Mouse (Mus musculus) limb, embryonic 15.5 days (tissue): ENCODE measurements around the gene Stra8. TPM values are rescaled to one million over a fixed set of nuclear protein-coding genes. Genes with fewer than 3 reads are reported as not detected.

Experiments
- ATAC-seq: fragments of 200-750 bp; cut with Nextera tagmentation; 2 replicates; pipeline ENCODE4 v1.8.0; 2017; ENCODE audit warnings: low read depth, moderate TSS enrichment; ENCODE audit not compliant: insufficient number of reproducible peaks, low FRiP score, low TSS enrichment
- H3K27ac ChIP-seq: fragments of 300-500 bp; sonication (generic); 2 replicates; pipeline ENCODE4 v1.5.1; 2015; ENCODE audit warnings: moderate library complexity, mild to moderate bottlenecking, inconsistent platforms
- H3K27me3 ChIP-seq: fragments of 300-500 bp; sonication (generic); 2 replicates; pipeline ENCODE4 v1.6.1; 2015; ENCODE audit warnings: inconsistent platforms
- H3K36me3 ChIP-seq: fragments of 300-500 bp; sonication (generic); 2 replicates; pipeline ENCODE4 v1.6.1; 2015; ENCODE audit warnings: inconsistent platforms
- H3K4me1 ChIP-seq: fragments of 300-500 bp; sonication (generic); 2 replicates; pipeline ENCODE4 v1.6.1; 2015; ENCODE audit warnings: inconsistent platforms
- H3K4me2 ChIP-seq: fragments of 300-500 bp; sonication (generic); 2 replicates; pipeline ENCODE4 v1.6.1; 2015; ENCODE audit warnings: mild to moderate bottlenecking, inconsistent platforms
- H3K4me3 ChIP-seq: fragments of 300-500 bp; sonication (generic); 2 replicates; pipeline ENCODE4 v1.5.1; 2015; ENCODE audit warnings: mild to moderate bottlenecking, inconsistent platforms
- H3K9ac ChIP-seq: fragments of 300-500 bp; sonication (generic); 2 replicates; pipeline ENCODE4 v1.6.1; 2015; ENCODE audit warnings: inconsistent platforms
- H3K9me3 ChIP-seq: fragments of 300-500 bp; sonication (generic); 2 replicates; pipeline ENCODE4 v1.6.1; 2016; ENCODE audit warnings: inconsistent platforms
- WGBS: fragments of 180-500 bp; shearing (Covaris S2); methylation state at CpG from one replicate; pipeline ENCODE4 v1.1.7; 2015; 5-methylcytosine and 5-hydroxymethylcytosine counted together
- polyA plus RNA-seq: library from polyadenylated mRNA; unstranded; fragments of >200 nt; fragmentation: Nextera tagmentation; extraction: Ambion mirVana; gene quantifications from 2 replicates; pipeline ENCODE4 v1.2.1, GENCODE M21; 2015

Stra8 gene
- not detected in 2 replicates for polyA plus RNA-seq

DNA sequence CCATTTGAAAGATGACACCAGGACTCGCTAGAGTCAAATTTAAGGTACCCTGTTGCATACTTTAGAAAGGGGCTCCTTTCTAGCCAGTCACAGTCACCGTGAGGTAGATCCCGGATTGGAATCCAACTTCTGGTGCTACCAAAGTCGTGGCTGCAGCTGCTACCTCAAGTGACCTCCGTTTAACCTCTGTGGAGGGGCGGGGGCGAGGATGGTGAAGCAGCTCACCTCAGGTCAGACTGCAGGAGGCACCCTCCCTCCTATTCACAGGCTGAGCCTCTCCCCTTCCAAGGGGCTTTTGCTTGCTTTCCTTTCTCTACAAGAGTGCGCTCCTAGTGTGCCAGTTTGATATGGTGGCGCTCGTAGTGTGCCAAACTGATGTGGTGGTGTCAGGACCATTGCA is at the start of gene Stra8:
TSS of gene Stra8 (plus strand) at position 208 of the 400 bp plus-strand sequence.
- no peak for ATAC-seq

GRCm38 (mm10) chr6:34870724-34871123 is 49.2 kb upstream of the Stra8 start:
- WGBS = 37% methylated on average over 5 of the region's 5 CpGs
- Histone ChIP-seq H3K36me3 (peaks cover 8% of the 10 kb centered on the region; the same call in 1 of the 2 replicates), H3K9ac (no peak overlapping the region), H3K27me3 (no peaks in the 10 kb centered on the region), H3K4me2 (no peak overlapping the region), H3K4me3 (no peak overlapping the region), H3K4me1 (peaks cover 33% of the 10 kb centered on the region), H3K9me3 (no peaks in the 10 kb centered on the region), H3K27ac (peak overlapping the region; percentile 71)
- no peak for ATAC-seq

More for the DNA sequence above, at the start of gene Stra8:
- Histone ChIP-seq H3K27ac (no peak within 1 kb of the TSS), H3K9me3 (no peaks in the 10 kb centered on the region), H3K27me3 (no peaks in the 10 kb centered on the region), H3K9ac (no peak within 1 kb of the TSS), H3K36me3 (no peaks in the 10 kb centered on the region), H3K4me2 (no peak within 1 kb of the TSS), H3K4me3 (no peak within 1 kb of the TSS), H3K4me1 (no peaks in the 10 kb centered on the region)
- WGBS = 40% methylated on average over 10 of the region's 10 CpGs

GRCm38 (mm10) chr6:34871929-34872328 is 48.0 kb upstream of the Stra8 start:
- ATAC-seq = no peak
- peaks cover 33% of the 10 kb centered on the region for H3K4me1 ChIP-seq
- whole genome bisulfite sequencing = 81% methylated on average over 7 of the region's 7 CpGs

DNA sequence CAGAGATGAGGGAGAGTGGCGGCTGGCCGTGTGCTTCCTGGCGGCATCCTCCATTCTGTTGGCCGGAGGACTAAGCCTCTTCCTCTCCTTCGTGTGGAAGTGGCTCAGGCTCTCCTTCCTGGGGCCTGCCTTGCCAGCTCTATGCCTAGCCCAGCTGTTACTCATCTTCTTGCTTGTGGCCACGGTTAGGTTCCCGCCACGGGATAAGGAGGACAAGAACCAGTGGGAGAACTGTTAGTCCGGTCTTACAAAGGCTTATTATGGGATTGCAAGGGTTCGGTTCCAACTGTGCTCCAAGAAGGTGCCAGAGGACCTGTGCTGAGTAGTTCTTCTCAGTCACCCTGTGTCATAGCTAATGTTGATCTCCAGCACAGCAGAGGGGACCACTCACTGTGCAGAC is 47.1 kb upstream of the Stra8 start:
- 82% methylated on average over 10 of the region's 10 CpGs for WGBS
- H3K4me3 ChIP-seq = no peak overlapping the region
- H3K27me3 ChIP-seq = no peaks in the 10 kb centered on the region
- H3K4me2 ChIP-seq = no peak overlapping the region
- peaks cover 8% of the 10 kb centered on the region; the same call in 1 of the 2 replicates for H3K36me3 ChIP-seq
- H3K4me1 ChIP-seq = peaks cover 33% of the 10 kb centered on the region
- no peak for ATAC-seq
- no peak overlapping the region for H3K9ac ChIP-seq
- no peaks in the 10 kb centered on the region for H3K9me3 ChIP-seq
- H3K27ac ChIP-seq = no peak overlapping the region

More at GRCm38 (mm10) chr6:34871929-34872328, 48.0 kb upstream of the Stra8 start:
- Histone ChIP-seq H3K9ac (no peak overlapping the region), H3K27me3 (no peaks in the 10 kb centered on the region), H3K4me2 (no peak overlapping the region), H3K9me3 (no peaks in the 10 kb centered on the region), H3K36me3 (peaks cover 8% of the 10 kb centered on the region; the same call in 1 of the 2 replicates), H3K27ac (no peak overlapping the region), H3K4me3 (no peak overlapping the region)

DNA sequence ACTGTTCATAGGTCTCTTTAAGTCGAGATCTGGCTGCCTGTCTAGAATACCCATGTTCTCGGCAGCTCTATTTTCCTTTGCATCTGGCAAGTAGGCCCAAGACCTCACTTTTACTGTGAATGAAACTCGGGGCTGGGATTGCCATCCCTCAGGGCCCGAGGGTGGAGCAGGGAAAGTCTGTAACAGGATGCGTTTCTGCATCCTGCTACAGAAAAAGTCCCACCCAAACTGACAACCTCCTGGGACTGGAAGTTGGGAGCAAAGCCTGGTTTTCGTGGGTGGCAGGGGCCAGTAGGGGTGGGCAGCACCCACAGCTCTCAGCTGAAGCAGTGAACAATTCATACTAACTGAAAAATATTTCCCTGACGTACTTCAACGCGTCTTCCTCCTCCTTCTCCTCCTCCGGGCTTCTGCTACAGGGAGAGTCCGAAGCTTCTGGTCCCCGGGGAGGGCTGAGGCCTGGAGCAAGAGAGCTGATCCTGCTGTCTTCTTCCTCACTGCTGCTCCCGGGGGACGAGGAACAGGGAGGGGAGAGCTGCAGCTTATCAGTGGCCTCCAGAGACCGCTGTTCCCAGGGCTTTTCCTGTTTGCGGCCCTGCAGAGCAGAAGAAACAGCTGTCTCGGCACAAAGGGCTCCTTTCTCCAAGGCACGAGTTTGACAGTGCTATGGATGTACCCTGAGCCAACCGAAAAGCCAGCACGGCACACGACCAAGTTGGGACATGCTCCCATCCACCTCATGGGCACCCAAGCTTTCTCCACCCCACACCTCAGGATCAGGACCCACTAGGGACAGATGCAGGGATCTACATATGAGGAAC is 45.7 kb upstream of the Stra8 start:
- WGBS = 70% methylated on average over 21 of the region's 21 CpGs
- peaks cover 43% of the 10 kb centered on the region for H3K4me1 ChIP-seq

DNA sequence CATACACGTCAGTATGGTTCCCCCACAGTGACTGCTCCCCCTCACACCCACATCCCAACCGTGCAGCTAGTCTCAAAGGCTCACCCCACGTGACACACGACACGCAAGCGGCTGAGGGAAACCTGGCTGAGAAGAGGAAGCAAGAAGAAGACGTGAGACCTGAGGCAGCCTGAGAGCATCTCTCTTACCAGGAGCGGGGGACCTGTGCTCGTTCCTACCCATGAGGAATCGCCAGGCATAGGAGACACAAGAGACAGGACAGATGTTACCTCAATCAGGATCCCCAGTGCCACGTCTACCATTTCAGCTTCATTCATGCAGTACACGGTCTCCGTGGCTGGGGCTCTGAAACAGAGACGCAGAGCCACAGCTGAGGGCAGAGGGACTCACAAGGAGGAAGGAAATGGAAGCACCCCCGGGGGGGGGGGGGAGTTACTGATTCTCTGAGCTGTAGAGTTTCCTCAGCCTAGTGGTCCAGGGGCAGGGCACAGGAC is 44.6 kb upstream of the Stra8 start:
- Histone ChIP-seq H3K36me3 (peaks cover 12% of the 10 kb centered on the region), H3K4me2 (no peak overlapping the region), H3K27ac (no peak overlapping the region), H3K9ac (no peak overlapping the region), H3K9me3 (no peaks in the 10 kb centered on the region), H3K4me3 (no peak overlapping the region), H3K27me3 (no peaks in the 10 kb centered on the region), H3K4me1 (peaks cover 36% of the 10 kb centered on the region)
- ATAC-seq = no peak
- 86% methylated on average over 15 of the region's 15 CpGs for WGBS

More for the DNA sequence above, 45.7 kb upstream of the Stra8 start:
- H3K4me2 ChIP-seq = no peak overlapping the region
- no peak for ATAC-seq
- H3K9ac ChIP-seq = no peak overlapping the region
- H3K4me3 ChIP-seq = no peak overlapping the region
- H3K27ac ChIP-seq = no peak overlapping the region; the same call in none of the 2 replicates
- no peaks in the 10 kb centered on the region for H3K27me3 ChIP-seq
- peaks cover 8% of the 10 kb centered on the region; the same call in 1 of the 2 replicates for H3K36me3 ChIP-seq
- H3K9me3 ChIP-seq = no peaks in the 10 kb centered on the region

DNA sequence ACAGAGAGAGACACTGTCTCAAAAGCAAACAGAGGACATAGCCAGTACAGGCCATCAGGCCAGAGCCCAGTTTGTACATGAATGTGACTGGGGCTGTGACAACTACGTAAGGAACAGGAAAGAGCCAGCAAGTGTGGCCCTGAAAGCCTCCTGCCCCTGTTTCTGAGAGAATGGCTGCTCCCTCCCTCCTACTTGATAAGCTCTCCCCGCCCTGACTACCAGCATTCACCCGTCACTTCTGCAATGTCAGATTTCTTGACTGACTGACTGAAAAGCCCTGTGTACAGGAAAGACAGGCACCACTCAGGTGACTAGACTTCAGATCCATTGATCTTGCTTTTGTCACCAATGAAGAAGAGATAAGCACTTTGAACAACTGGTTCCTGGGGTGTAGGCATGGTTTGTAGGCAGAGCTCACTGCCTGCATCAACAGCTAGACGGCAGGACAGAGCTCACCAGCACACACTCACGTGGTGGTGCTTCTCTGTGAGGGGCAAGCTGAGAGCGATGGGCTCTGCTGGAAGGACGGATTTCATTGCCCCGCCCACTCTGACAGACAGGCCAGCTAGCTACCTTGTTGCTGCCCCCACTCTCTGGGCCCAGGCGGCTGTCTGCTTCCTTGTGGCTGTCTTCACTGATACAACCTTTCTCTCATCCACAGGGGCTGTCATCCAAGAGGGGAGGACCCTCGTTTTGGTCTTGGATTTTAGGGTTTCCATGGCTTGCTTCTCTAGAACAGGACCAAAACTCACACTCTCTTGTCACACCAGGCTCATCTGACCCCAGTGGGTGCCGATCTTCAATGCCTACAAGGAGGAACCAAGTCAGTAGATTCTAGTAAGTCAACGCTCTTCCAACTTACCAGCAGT is 43.8 kb upstream of the Stra8 start:
- peak overlapping the region; percentile 56; the same call in 1 of the 2 replicates for H3K4me2 ChIP-seq
- peaks cover 21% of the 10 kb centered on the region for H3K36me3 ChIP-seq
- no peaks in the 10 kb centered on the region for H3K9me3 ChIP-seq
- H3K27me3 ChIP-seq = no peaks in the 10 kb centered on the region
- 0 out of 2 replicates have a peak overlapping the region, but pooled peaks have one; percentile 64 for H3K4me3 ChIP-seq
- H3K9ac ChIP-seq = 0 out of 2 replicates have a peak overlapping the region, but pooled peaks have one; percentile 74
- H3K4me1 ChIP-seq = peaks cover 28% of the 10 kb centered on the region
- ATAC-seq = no peak
- no peak overlapping the region for H3K27ac ChIP-seq
- 59% methylated on average over 12 of the region's 12 CpGs for WGBS

DNA sequence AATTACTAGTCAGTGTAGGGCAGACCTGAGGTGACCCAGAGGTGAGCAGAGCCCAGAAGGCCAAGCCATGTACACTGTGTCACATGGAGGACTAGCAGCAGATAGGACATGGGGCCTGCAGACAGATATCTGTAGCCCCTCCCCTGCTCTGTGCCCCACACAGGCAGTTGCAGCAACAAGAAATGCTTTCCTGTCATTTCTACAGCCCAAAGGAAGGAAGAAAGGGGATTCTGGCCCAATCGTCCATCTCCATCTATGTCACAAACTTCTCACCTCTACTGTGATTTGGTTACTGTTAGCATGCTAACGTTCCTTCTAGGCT is 43.2 kb upstream of the Stra8 start:
- no peak overlapping the region for H3K27ac ChIP-seq
- peak overlapping the region; percentile 56 for H3K4me2 ChIP-seq
- no peak for ATAC-seq
- H3K9me3 ChIP-seq = no peaks in the 10 kb centered on the region
- H3K4me1 ChIP-seq = peaks cover 27% of the 10 kb centered on the region
- peaks cover 21% of the 10 kb centered on the region for H3K36me3 ChIP-seq
- WGBS = 34% methylated on average over 2 of the region's 2 CpGs
- H3K27me3 ChIP-seq = no peaks in the 10 kb centered on the region
- H3K4me3 ChIP-seq = peak overlapping the region; percentile 64
- peak overlapping the region; percentile 74; the same call in 1 of the 2 replicates for H3K9ac ChIP-seq

- H3K4me3 ChIP-seq = peak within 1 kb of the TSS; percentile 64
- under 1% methylated on average over 56 of the region's 56 CpGs for WGBS
- no peaks in the 10 kb centered on the region for H3K9me3 ChIP-seq
- peaks cover 28% of the 10 kb centered on the region for H3K36me3 ChIP-seq
- peak; percentile 87 for ATAC-seq
- H3K27ac ChIP-seq = peak within 1 kb of the TSS; percentile 94
- H3K4me2 ChIP-seq = peak within 1 kb of the TSS; percentile 56
- H3K27me3 ChIP-seq = no peaks in the 10 kb centered on the region
- H3K4me1 ChIP-seq = peaks cover 27% of the 10 kb centered on the region
- peak within 1 kb of the TSS; percentile 74 for H3K9ac ChIP-seq
These were observed 42.2 kb upstream of the Stra8 start, which contains the start of gene Cyren for GRCm38 (mm10) chr6:34877509-34878321. TSS of gene Cyren (minus strand) at chr6:34878060.

GRCm38 (mm10) chr6:34879101-34879740 is 40.7 kb upstream of the Stra8 start:
- Histone ChIP-seq H3K9ac (no peak overlapping the region), H3K27ac (0 out of 2 replicates have a peak overlapping the region, but pooled peaks have one; percentile 6), H3K4me2 (no peak overlapping the region), H3K4me3 (no peak overlapping the region), H3K27me3 (no peaks in the 10 kb centered on the region), H3K36me3 (peaks cover 27% of the 10 kb centered on the region), H3K9me3 (no peaks in the 10 kb centered on the region), H3K4me1 (peaks cover 27% of the 10 kb centered on the region)
- no peak for ATAC-seq
- 77% methylated on average over 16 of the region's 16 CpGs for WGBS
